Mouse (Mus musculus): ENCODE measurements around the gene Itgb3.

Gene Itgb3

GRCm38 (mm10) chr11:104622040-104622962 is 14.5 kb downstream of the Itgb3 start:
- peak; percentile 71 for DNase-seq (ENCODE audit: low read depth)

DNA sequence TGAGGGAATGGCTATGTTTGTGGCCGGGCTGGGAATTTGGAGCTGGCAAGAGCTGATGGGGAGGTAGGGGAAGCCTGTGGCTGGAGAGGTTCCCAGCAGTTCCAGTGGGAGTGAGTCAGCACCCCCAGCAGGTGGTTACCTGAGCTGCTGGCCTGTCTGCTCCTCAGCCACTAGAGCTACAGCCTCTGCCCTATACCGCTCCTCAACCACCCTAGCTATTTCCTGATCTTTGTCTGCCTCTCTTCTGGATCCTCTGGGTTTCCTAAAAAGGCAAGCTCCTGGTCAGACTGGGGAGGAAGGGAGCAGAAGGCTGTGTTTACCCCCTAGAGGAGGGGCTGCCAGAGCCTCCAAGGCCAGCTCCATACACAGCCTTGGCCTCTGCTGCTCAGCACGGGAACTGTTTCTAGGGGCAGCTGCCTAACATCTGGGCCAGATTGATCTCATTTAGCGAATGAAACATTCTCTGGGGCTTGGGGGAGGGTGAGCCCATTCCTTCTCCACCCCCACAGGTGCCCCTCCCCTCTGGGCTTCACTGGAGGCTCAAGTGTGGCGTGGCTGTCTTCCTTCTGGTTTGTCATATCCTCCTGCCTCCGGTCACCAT is 17.1 kb downstream of the Itgb3 start:
- no peak for DNase-seq (ENCODE audit: low read depth)

- DNase-seq (ENCODE audit: low read depth), result no peak
Measured at GRCm38 (mm10) chr11:104625453-104626402, 17.9 kb downstream of the Itgb3 start.

- no peak for DNase-seq (ENCODE audit: low read depth)
Measured at GRCm38 (mm10) chr11:104626635-104627034, 18.8 kb downstream of the Itgb3 start.

DNA sequence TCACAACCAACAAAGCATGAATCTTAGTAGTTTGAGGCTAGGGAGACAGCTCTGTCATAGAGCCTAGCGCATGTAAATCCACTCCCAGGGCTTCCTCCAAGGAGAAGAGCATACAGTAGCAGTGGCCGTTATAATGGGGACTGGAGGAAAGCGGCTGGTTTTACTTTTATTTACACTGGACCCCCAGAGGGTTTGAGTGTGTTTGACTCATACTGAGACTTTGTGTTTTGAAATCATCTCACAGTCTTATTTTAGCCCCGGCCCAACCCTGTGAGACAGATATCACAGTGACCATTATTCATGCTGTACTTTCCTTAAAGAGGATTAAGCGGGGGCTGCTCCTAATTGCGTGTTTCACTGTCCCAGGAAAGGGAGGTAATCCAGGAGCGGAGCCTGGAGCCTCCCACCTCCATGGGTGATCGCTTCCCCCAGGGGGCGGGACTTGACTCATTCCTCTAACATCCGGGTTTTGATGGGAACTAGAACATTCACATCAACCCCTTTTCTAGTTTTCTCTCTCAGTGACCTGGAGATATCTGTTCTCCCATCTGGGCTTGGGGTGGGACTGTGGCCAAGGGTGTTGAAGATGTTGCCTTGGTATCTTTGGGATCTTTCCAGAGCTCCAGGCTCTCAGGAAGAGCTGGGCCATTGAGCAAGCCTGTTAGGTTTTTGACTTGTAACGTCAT is 20.0 kb downstream of the Itgb3 start:
- DNase-seq (ENCODE audit: low read depth), result no peak

- DNase-seq (ENCODE audit: low read depth), result no peak
Measured at GRCm38 (mm10) chr11:104628566-104628965, 20.8 kb downstream of the Itgb3 start.

- DNase-seq (ENCODE audit: low read depth), result peak; percentile 82
Measured at GRCm38 (mm10) chr11:104630185-104630835, 22.5 kb downstream of the Itgb3 start.

- DNase-seq (ENCODE audit: low read depth), result peak; percentile 63
Measured at GRCm38 (mm10) chr11:104631306-104631705, 23.5 kb downstream of the Itgb3 start.

GRCm38 (mm10) chr11:104637010-104637409 is 29.2 kb downstream of the Itgb3 start:
- peak; percentile 46 for DNase-seq (ENCODE audit: low read depth)

GRCm38 (mm10) chr11:104638006-104638405 is 30.2 kb downstream of the Itgb3 start:
- no peak for DNase-seq (ENCODE audit: low read depth)

- DNase-seq (ENCODE audit: low read depth), result no peak
Measured at GRCm38 (mm10) chr11:104638906-104639305, 31.1 kb downstream of the Itgb3 start.

DNA sequence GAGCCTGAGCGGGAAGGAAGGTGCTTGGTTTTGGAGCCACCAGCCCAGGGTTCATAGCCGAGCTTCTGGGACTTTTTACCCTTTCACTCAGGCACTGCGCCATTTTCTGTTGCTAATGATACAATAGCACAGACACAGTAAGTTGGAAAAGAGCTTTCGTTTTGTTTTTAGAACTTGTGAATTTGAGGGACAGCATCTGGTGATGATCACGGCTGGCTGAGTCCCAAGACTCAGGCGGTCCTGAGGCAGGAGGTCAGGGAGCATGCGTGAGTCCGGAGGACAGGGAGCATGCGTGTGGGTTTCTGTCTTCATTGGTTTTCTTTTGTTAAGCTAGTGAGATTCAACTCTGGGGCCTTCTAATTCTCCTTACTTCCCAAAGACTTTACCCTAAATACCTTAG is 31.8 kb downstream of the Itgb3 start:
- DNase-seq (ENCODE audit: low read depth), result no peak

- DNase-seq (ENCODE audit: low read depth), result no peak
Measured at GRCm38 (mm10) chr11:104640894-104641293, 33.1 kb downstream of the Itgb3 start.

DNA sequence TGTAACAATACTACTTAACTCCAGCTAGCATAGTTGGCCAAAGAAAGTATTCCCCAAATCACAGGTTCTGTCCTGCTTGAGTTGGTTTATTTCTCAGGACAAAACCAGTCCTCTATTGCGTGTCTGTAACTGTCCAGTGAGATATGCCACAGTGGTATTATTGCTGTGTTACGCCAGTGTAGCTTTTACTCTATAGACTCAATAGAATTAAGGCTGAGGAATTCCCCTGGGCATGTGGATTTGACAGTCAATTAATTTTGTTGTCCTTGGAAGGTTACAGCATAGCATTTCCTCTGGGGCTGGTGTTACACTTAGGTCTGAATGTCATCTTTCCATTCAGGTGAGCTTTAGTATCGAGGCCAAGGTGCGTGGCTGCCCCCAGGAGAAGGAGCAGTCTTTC is 35.4 kb downstream of the Itgb3 start:
- DNase-seq (ENCODE audit: low read depth), result no peak

DNA sequence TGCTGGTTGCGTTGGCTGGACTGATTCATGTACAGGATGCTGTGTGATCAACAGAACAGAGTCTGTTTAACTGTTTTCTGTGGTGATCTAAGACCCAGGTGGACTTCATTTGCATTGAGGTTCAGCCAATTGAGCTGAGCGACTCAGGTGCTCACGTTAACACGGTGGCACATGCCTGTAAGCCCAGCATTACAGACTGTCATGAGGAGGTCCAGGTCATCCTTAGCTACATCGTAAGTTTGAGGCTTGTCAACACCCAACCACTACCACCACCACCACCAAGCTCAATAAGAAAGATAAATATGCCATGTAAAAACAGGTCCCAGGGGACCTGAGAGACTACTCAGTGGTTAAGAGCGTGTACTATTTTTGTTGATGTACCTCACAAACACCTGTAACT is 37.6 kb downstream of the Itgb3 start:
- DNase-seq (ENCODE audit: low read depth), result no peak

- DNase-seq (ENCODE audit: low read depth), result no peak
Measured at GRCm38 (mm10) chr11:104646173-104646572, 38.4 kb downstream of the Itgb3 start.

DNA sequence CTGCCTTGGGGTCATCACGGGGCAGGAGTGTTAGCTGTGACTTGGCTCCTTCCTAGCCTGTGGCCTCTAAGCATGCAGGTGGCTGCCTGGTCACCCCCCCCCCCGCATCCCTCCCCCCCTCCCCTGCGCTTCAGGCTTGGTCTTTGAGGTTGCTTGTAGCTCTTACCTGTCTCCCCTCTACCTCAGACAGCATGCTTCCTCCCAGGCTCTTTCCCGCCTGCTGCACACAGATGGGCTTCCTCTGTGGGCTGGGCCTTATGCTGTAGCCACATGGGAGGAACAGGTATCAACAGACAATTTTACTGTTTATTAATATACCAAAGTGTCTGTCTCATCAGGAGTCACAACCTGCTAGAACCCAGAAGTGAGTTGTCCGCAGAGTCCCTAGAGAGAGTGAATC is 38.8 kb downstream of the Itgb3 start:
- DNase-seq (ENCODE audit: low read depth), result no peak

DNA sequence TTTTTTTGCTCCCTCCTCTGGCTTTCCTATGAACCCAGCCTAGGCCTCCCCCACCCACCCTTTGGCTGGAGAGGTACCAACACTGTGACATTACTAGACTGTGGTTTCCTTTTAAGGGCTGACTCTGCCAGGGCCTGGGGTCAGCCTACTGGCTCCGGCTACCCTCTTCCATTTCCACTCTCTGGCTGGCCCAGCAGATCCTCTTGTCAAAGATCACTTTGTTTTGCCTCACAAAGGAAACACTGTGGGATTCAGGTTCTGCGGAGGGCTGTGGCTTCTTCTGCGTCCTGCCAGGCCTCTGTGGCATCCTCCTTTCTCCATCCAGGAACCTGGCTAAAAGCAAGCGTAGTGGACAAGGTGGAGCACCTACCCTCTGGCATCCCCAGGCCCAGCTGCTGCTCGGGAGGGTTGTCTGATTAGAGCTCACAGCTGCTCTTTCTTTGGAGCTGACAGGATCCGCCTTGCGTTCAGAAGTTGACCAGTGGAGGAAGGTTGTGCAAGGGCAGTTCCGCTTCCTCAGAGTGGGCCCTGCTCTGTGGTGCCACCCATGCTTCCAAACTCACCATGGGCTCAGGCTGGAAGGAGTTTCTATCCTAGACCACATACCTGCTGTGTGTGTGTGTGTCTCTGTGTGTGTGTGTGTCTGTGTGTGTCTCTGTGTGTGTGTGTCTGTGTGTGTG is 39.5 kb downstream of the Itgb3 start:
- DNase-seq (ENCODE audit: low read depth), result no peak

DNA sequence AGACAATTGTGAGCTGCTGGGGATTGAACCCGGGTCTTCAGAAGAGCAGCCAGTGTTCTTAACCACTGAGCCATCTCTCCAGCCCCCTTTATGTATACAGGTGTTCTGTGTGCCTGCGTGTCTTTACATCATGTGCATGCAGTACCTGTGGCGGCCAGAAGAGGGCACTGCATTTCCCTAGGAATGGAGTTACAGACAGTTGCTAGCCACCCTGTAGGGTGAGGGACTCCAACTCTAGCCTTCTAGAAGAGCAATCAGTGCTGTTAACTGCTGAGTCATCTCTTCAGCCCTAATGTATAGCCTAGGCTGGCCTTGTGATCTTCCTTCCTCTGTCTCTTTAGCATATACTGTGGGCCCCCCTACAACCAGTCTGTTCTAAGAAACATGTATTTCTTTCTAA is 40.8 kb downstream of the Itgb3 start:
- peak; percentile 80 for DNase-seq (ENCODE audit: low read depth)

- no peak for DNase-seq (ENCODE audit: low read depth)
Measured at GRCm38 (mm10) chr11:104660599-104660998, 52.8 kb downstream of the Itgb3 start.

- peak; percentile 84 for DNase-seq (ENCODE audit: low read depth)
Measured at GRCm38 (mm10) chr11:104661106-104661505, 53.3 kb downstream of the Itgb3 start.

Data from induced T-regulatory cell, adult 2 months (primary cell).